Mouse (Mus musculus) erythroblast, embryonic 14.5 days (primary cell): Measurements from ENCODE around the gene Nfia.

Source experiments
- GATA1 ChIP-seq: IDR thresholded peaks from 2 replicates; pipeline ENCODE4 v1.6.1; 2012; ENCODE audit warnings: low read length, inconsistent platforms, mixed read lengths
- TAL1 ChIP-seq: IDR thresholded peaks from 3 replicates; pipeline ENCODE4 v1.6.1; 2012; ENCODE audit warnings: low read length, inconsistent platforms, mixed read lengths

DNA sequence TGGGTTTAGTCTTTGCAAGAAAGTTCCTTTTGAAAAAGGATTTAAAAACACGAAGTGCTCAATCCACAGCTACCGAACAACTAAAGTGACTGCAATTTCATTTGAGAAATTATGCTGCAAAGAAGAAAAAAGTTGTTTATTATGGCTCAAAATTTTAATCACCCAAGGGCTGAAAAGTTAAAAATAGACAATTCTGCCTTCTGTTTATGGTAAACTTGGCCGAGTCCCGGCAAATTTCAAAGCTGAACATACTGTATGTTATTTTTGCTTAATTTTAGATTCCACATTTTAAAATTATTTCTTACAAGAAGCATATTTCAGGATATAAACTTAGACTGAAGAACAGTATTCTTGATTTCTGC, 59.7 kb downstream of the Nfia start:
- TF ChIP-seq GATA1 (no peak), TAL1 (no peak)
